Mouse (Mus musculus) G1E (cell line): ENCODE data around the gene Gmds.

ENCODE experiments used
- CTCF ChIP-seq: IDR thresholded peaks from 2 replicates; pipeline ENCODE4 v1.5.1; 2012; ENCODE audit warnings: low read depth, low read length, inconsistent platforms, mixed read lengths
- GATA1 ChIP-seq: IDR thresholded peaks from 2 replicates; pipeline ENCODE4 v1.6.1; 2012; ENCODE audit warnings: borderline replicate concordance, low read length, inconsistent platforms, mixed read lengths
- GATA2 ChIP-seq: IDR thresholded peaks from 2 replicates; pipeline ENCODE4 v1.6.1; 2012; ENCODE audit warnings: low read depth, low read length, inconsistent platforms, borderline replicate concordance
- POLR2AphosphoS5 ChIP-seq: IDR thresholded peaks from 2 replicates; pipeline ENCODE4 v1.6.1; 2012; ENCODE audit warnings: low read depth, low read length, inconsistent platforms; ENCODE audit not compliant: insufficient replicate concordance
- TAL1 ChIP-seq: conservative IDR thresholded peaks from 2 replicates; pipeline ENCODE4 v1.6.1; 2012; ENCODE audit warnings: low read depth, low read length, inconsistent platforms, mixed read lengths

GRCm38 (mm10) chr13:32266721-32267120 is 71.8 kb downstream of the Gmds start:
- no peak for TF ChIP-seq CTCF
- TF ChIP-seq POLR2AphosphoS5, result no peak
- TF ChIP-seq GATA1, result no peak
- TF ChIP-seq TAL1, result no peak
- TF ChIP-seq GATA2, result no peak
